Mouse (Mus musculus) liver, embryonic 12.5 days (tissue): ENCODE data around the gene Slc26a8. TPM values are rescaled to one million over a fixed set of nuclear protein-coding genes. Genes with fewer than 3 reads are reported as not detected.

Experiments
- ATAC-seq: fragments of 200-750 bp; cut with Nextera tagmentation; 2 replicates; pipeline ENCODE4 v1.8.0; 2017; ENCODE audit warnings: moderate number of reproducible peaks, mild to moderate bottlenecking, moderate library complexity
- H3K27ac ChIP-seq: fragments of 300-500 bp; sonication (generic); 2 replicates; pipeline ENCODE4 v1.5.1; 2016; ENCODE audit warnings: mild to moderate bottlenecking
- H3K27me3 ChIP-seq: fragments of 300-500 bp; sonication (generic); replicated peaks from 2 replicates; pipeline ENCODE4 v1.6.1; 2016; ENCODE audit warnings: mild to moderate bottlenecking, moderate library complexity
- H3K36me3 ChIP-seq: fragments of 300-500 bp; sonication (generic); 2 replicates; pipeline ENCODE4 v1.6.1; 2016; ENCODE audit warnings: mild to moderate bottlenecking, moderate library complexity
- H3K4me1 ChIP-seq: fragments of 300-500 bp; sonication (generic); 2 replicates; pipeline ENCODE4 v1.6.1; 2016
- H3K4me2 ChIP-seq: fragments of 300-500 bp; sonication (generic); 2 replicates; pipeline ENCODE4 v1.6.1; 2016; ENCODE audit warnings: mild to moderate bottlenecking, moderate library complexity
- H3K4me3 ChIP-seq: fragments of 300-500 bp; sonication (generic); 2 replicates; pipeline ENCODE4 v1.5.1; 2016; ENCODE audit warnings: mild to moderate bottlenecking, moderate library complexity
- H3K9ac ChIP-seq: fragments of 300-500 bp; sonication (generic); 2 replicates; pipeline ENCODE4 v1.6.1; 2016; ENCODE audit warnings: mild to moderate bottlenecking, moderate library complexity
- H3K9me3 ChIP-seq: fragments of 300-500 bp; sonication (generic); replicated peaks from 2 replicates; pipeline ENCODE4 v1.6.1; 2016; ENCODE audit warnings: mild to moderate bottlenecking, moderate library complexity
- WGBS: fragments of 180-500 bp; shearing (Covaris S2); methylation state at CpG from one replicate; pipeline ENCODE4 v1.1.7; 2016; ENCODE audit not compliant: insufficient replicate concordance; 5-methylcytosine and 5-hydroxymethylcytosine counted together
- polyA plus RNA-seq: library from polyadenylated mRNA; unstranded; fragments of >200 nt; fragmentation: Nextera tagmentation; extraction: Ambion mirVana; gene quantifications from 2 replicates; pipeline ENCODE4 v1.2.1, GENCODE M21; 2016

The Slc26a8 gene
- polyA plus RNA-seq, 1 experiment from 2014 or later, result 0.48 TPM

DNA sequence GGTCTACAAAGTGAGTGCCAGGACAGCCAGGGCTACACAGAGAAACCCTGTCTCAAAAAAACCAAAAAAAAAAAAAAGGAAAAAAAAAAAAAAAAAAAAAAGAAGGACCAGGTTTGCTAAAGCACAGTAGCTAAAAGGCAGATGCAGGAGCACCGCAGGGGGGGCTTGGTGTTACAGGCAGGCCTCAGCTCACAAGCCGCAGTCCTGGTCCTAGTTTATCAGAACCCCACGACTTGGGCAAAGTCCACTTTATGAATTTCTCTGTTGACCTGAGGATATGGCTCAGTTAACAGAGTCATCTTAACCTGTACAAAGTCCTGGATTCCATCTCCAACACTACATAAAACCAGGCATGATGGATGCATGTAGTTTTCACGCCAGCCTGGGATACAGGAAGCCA lies 74.7 kb downstream of the Slc26a8 start:
- no peak overlapping the region for H3K4me2 ChIP-seq
- 92% methylated on average over 4 of the region's 4 CpGs for WGBS
- H3K9ac ChIP-seq, result no peak overlapping the region
- peaks cover 74% of the 10 kb centered on the region for H3K4me1 ChIP-seq
- H3K9me3 ChIP-seq, result no peaks in the 10 kb centered on the region
- no peak overlapping the region for H3K4me3 ChIP-seq
- H3K27me3 ChIP-seq, result no peaks in the 10 kb centered on the region
- no peak for ATAC-seq
- peaks cover 47% of the 10 kb centered on the region for H3K36me3 ChIP-seq
- H3K27ac ChIP-seq, result no peak overlapping the region

DNA sequence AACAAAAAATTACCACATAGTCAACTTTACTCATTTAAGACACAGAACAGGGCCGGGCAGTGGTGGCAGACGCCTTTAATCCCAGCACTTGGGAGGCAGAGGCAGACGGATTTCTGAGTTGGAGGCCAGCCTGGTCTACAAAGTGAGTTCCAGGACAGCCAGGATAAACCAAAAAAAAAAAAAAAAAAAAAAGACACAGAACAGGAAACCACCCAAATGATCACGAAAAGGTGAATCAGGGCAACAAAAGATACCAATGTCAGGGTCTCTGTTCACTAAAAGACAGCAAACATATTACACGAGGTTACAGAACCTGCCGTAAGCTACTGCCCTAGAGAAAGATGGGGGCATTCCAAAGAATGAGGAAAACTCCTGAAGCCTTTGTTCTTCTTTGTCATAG lies 76.9 kb downstream of the Slc26a8 start:
- no peak overlapping the region for H3K4me2 ChIP-seq
- H3K27ac ChIP-seq, result no peak overlapping the region
- no peaks in the 10 kb centered on the region for H3K27me3 ChIP-seq
- H3K4me3 ChIP-seq, result no peak overlapping the region
- no peaks in the 10 kb centered on the region for H3K9me3 ChIP-seq
- H3K36me3 ChIP-seq, result peaks cover 41% of the 10 kb centered on the region
- ATAC-seq, result no peak
- WGBS, result 60% methylated on average over 6 of the region's 6 CpGs
- no peak overlapping the region for H3K9ac ChIP-seq
- H3K4me1 ChIP-seq, result peaks cover 55% of the 10 kb centered on the region

DNA sequence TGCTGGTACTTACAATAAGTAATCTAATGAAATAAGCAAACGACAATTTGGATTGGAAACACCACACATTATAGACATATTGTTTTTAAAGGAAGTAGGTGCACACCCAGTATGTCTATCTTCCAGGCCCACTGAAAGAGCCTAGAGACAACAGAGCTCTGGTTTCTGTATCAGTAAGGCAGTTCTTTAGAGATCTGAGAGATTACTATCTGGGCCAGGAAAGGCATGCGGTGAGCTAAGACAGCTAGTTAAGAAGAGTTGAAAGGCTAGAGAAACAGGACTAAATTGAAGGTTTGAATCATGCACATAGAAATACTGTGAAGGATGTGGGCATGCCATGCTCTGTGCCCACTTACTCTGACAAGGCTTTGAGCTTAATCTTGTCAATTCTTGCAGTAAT lies 77.4 kb downstream of the Slc26a8 start:
- ATAC-seq, result no peak
- H3K9me3 ChIP-seq, result no peaks in the 10 kb centered on the region
- H3K4me3 ChIP-seq, result no peak overlapping the region
- H3K4me1 ChIP-seq, result peaks cover 50% of the 10 kb centered on the region
- no peaks in the 10 kb centered on the region for H3K27me3 ChIP-seq
- H3K36me3 ChIP-seq, result peaks cover 46% of the 10 kb centered on the region
- H3K9ac ChIP-seq, result no peak overlapping the region
- H3K4me2 ChIP-seq, result no peak overlapping the region
- H3K27ac ChIP-seq, result no peak overlapping the region
- WGBS, result 35% methylated on average over 2 of the region's 2 CpGs

DNA sequence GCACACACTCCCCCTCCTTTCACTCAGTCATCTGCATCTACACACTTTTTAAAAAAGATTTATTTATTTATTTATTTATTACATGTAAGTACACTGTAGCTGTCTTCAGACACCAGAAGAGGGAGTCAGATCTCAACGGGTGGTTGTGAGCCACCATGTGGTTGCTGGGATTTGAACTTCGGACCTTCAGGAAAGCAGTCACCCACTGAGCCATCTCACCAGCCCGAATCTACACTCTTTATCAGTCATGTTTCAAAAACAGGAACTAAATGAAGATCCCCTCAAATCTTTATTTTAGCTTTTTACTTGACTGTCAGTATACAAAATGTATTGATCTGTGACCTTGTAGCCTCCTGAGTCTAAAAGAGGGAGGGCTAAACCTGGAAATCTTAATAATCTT lies 80.5 kb downstream of the Slc26a8 start:
- no peaks in the 10 kb centered on the region for H3K27me3 ChIP-seq
- H3K27ac ChIP-seq, result no peak overlapping the region
- H3K4me2 ChIP-seq, result no peak overlapping the region
- H3K9ac ChIP-seq, result no peak overlapping the region
- peaks cover 57% of the 10 kb centered on the region for H3K36me3 ChIP-seq
- no peaks in the 10 kb centered on the region for H3K9me3 ChIP-seq
- no peak for ATAC-seq
- H3K4me3 ChIP-seq, result no peak overlapping the region
- H3K4me1 ChIP-seq, result peaks cover 27% of the 10 kb centered on the region
- 38% methylated on average over 3 of the region's 3 CpGs for WGBS

DNA sequence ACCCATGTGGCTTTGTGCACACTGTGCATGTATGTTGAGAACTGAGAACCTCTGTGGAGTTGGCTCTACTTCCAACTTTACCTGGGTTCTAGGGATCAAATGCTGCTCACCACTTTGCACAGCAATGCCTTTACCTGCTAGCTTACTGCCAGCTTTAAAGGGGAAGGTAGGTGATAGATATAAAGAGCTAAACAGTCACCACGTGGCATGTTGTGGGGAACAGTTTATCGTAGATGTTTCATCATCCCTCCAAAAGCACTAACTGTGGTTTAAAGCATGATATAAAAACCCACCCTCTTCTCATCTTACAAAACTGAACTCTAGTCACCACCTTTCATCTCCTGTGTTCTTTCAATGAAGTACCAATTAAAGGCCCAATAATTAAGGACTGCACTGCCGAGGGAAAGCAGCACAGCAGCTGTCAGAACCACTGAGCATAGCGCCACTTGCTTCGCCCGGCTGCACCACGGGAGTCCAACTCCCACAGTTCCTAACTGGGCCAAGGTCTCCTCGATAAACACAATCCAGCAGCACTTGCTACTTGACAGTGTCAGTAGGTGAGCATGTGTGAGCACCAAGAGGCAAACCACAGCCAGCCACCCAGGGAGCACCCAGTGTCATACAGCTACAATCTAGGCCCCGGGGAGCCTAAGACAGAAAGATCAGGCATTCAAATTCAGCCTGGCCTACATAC lies 88.3 kb downstream of the Slc26a8 start:
- ATAC-seq, result no peak
- H3K4me1 ChIP-seq, result no peaks in the 10 kb centered on the region
- 85% methylated on average over 9 of the region's 9 CpGs for WGBS

DNA sequence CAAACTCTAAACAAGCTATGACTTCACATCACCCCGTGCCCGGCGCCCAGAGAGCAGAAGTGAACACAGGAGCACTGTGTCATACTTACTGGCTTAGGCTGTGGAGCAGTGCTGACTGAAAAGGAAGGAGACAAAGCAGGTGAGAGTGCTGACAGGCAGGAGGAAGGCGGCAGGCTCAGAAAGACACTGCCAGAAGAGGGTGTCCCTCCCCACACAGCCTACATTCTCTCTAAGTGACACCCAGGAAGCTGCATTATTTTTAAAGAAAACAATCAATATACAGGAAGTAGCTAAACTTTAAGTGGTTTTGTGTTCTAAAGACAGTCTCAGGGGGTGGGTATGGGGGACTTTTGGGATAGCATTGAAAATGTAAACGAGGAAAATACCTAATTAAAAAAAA lies 89.3 kb downstream of the Slc26a8 start:
- Histone ChIP-seq H3K4me3 (no peak overlapping the region), H3K27ac (no peak overlapping the region), H3K9ac (no peak overlapping the region), H3K27me3 (no peaks in the 10 kb centered on the region), H3K36me3 (peaks cover 95% of the 10 kb centered on the region), H3K9me3 (no peaks in the 10 kb centered on the region), H3K4me1 (no peaks in the 10 kb centered on the region), H3K4me2 (no peak overlapping the region)
- 85% methylated on average over 5 of the region's 5 CpGs for WGBS
- ATAC-seq, result no peak

More for the DNA sequence above, 88.3 kb downstream of the Slc26a8 start:
- H3K4me2 ChIP-seq, result no peak overlapping the region
- no peak overlapping the region for H3K27ac ChIP-seq
- no peak overlapping the region for H3K9ac ChIP-seq
- H3K27me3 ChIP-seq, result no peaks in the 10 kb centered on the region
- peaks cover 95% of the 10 kb centered on the region for H3K36me3 ChIP-seq
- no peak overlapping the region for H3K4me3 ChIP-seq
- no peaks in the 10 kb centered on the region for H3K9me3 ChIP-seq

DNA sequence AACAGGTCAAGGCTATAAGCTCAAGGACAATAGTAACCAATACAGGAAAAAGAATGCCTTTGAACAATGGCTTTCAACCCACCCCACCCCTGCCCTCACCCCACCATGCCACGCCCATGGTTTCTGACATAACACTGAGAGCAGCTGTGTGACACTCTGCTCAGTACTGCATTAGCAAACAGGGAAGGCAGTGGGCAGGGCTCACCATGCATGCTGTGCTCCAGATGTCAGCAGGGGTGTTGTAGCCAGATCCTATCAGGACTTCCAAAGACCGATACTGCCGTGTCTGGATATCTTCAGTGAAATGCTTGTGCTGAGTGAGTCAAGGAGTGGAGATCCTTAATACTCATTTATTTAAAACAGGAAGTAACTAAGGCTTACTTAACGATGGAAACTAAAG lies 96.1 kb downstream of the Slc26a8 start:
- ATAC-seq, result no peak
- H3K36me3 ChIP-seq, result peaks cover 92% of the 10 kb centered on the region

DNA sequence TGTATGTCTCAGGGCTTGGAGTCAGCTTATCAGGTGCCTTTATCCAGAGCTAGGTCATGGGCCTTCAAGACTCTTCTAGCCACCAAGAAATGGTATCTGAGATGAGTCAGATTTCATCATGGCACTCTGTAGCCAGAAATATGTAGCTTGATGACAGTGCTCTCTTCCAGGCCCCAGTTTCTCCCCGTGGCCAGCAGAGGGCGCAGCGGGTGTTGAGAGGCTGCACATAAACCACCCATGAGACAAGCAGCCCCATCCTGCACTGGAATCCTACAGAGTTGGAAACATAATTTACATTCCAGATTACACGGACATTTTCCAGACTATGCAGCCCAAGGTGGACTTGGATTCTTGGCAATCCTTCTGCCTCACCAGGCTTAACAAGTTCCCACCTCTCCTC lies 97.0 kb downstream of the Slc26a8 start:
- H3K27me3 ChIP-seq, result no peaks in the 10 kb centered on the region
- no peak overlapping the region for H3K4me2 ChIP-seq
- H3K27ac ChIP-seq, result no peak overlapping the region
- no peak for ATAC-seq
- 17% methylated on average over 4 of the region's 4 CpGs for WGBS
- no peaks in the 10 kb centered on the region for H3K9me3 ChIP-seq
- no peaks in the 10 kb centered on the region for H3K4me1 ChIP-seq
- H3K9ac ChIP-seq, result no peak overlapping the region
- no peak overlapping the region for H3K4me3 ChIP-seq
- H3K36me3 ChIP-seq, result peaks cover 94% of the 10 kb centered on the region

More for the DNA sequence above, 96.1 kb downstream of the Slc26a8 start:
- Histone ChIP-seq H3K4me1 (no peaks in the 10 kb centered on the region), H3K27ac (no peak overlapping the region), H3K9me3 (no peaks in the 10 kb centered on the region), H3K4me3 (no peak overlapping the region), H3K9ac (no peak overlapping the region), H3K4me2 (no peak overlapping the region), H3K27me3 (no peaks in the 10 kb centered on the region)
- 56% methylated on average over 4 of the region's 4 CpGs for WGBS

DNA sequence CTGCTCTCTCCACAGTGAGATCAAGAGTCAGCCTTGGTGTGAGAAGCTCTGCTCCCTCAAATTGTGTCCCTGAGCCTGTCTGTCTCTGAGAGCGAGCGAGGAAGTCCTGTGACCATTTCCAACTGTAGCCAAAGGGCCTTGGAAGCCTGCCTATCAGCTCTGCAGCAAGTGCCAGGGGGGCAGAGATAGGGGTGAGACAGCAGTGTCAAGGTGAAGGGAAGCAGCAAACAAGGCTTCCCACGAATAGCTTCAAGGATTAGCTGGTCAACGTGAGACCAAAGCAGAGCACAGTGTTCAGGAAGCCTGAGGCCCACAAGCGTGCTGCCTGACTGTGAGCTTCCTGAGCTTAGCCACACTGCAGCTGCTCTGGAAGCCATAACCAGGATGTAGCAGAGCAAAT lies 98.6 kb downstream of the Slc26a8 start:
- Histone ChIP-seq H3K36me3 (peaks cover 84% of the 10 kb centered on the region), H3K9me3 (no peaks in the 10 kb centered on the region), H3K27me3 (no peaks in the 10 kb centered on the region), H3K4me1 (no peaks in the 10 kb centered on the region), H3K4me2 (no peak overlapping the region), H3K27ac (no peak overlapping the region), H3K4me3 (no peak overlapping the region), H3K9ac (no peak overlapping the region)
- 73% methylated on average over 5 of the region's 5 CpGs for WGBS
- ATAC-seq, result no peak

DNA sequence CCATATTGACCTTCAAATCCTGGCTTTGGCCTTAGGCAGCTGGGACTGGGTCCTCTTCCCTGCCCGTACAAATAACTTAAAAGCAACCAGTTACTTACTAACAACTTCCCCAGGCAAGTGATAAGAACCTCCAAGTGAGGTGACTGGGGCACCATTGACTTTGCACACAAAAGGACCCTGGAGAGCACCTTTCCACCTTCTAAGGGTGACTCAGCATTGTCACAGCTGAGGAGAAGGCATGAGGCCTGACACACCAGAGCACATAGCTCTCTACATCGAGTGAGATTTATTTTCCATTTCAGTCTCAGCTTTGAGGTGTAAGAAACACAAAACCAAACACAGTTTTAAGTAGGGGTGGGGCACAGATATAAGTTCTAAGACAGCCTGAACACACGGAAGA lies 99.4 kb downstream of the Slc26a8 start:
- Histone ChIP-seq H3K4me1 (no peaks in the 10 kb centered on the region), H3K9ac (no peak overlapping the region), H3K4me3 (no peak overlapping the region), H3K27me3 (no peaks in the 10 kb centered on the region), H3K36me3 (peaks cover 75% of the 10 kb centered on the region), H3K27ac (no peak overlapping the region), H3K4me2 (no peak overlapping the region), H3K9me3 (no peaks in the 10 kb centered on the region)
- no peak for ATAC-seq
- WGBS, result 66% methylated on average over 3 of the region's 3 CpGs

DNA sequence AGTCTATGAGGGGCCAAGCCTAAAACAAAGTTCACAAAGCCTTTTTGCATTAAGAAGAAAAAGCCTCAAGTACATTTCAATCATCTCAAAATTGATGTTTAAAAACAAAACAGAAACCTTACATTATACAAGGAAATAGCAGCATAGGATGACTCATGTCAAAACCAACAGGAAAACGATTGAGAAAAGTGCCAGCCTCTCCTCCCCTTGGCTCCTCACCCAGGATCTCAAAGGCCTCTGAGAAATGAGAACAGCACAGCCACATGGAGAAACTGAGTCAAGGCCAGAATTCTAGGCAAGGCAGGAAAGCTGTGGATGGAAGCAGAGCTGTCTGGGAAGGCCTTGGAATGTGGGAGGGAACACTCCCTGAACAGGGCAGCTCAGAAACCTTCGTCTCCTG lies 101.4 kb downstream of the Slc26a8 start:
- H3K4me1 ChIP-seq, result no peaks in the 10 kb centered on the region
- H3K36me3 ChIP-seq, result peaks cover 59% of the 10 kb centered on the region
- no peak overlapping the region for H3K4me3 ChIP-seq
- no peak overlapping the region for H3K4me2 ChIP-seq
- H3K27me3 ChIP-seq, result no peaks in the 10 kb centered on the region
- no peak overlapping the region for H3K27ac ChIP-seq
- no peak for ATAC-seq
- no peak overlapping the region for H3K9ac ChIP-seq
- 74% methylated on average over 2 of the region's 2 CpGs for WGBS
- H3K9me3 ChIP-seq, result no peaks in the 10 kb centered on the region
